Mouse (Mus musculus) liver, embryonic 14.5 days (tissue): ENCODE results near the gene Klf8.
A peak's percentile ranks its signal among the peaks of the same experiment; 100 is the strongest.

Source experiments
- CTCF ChIP-seq: IDR thresholded peaks from 2 replicates; pipeline ENCODE4 v1.5.1; 2016; ENCODE audit warnings: antibody characterized with exemption, low read depth, control low read depth
- EP300 ChIP-seq: IDR thresholded peaks from 2 replicates; pipeline ENCODE4 v1.6.1; 2016; ENCODE audit warnings: antibody characterized with exemption, low read depth

DNA sequence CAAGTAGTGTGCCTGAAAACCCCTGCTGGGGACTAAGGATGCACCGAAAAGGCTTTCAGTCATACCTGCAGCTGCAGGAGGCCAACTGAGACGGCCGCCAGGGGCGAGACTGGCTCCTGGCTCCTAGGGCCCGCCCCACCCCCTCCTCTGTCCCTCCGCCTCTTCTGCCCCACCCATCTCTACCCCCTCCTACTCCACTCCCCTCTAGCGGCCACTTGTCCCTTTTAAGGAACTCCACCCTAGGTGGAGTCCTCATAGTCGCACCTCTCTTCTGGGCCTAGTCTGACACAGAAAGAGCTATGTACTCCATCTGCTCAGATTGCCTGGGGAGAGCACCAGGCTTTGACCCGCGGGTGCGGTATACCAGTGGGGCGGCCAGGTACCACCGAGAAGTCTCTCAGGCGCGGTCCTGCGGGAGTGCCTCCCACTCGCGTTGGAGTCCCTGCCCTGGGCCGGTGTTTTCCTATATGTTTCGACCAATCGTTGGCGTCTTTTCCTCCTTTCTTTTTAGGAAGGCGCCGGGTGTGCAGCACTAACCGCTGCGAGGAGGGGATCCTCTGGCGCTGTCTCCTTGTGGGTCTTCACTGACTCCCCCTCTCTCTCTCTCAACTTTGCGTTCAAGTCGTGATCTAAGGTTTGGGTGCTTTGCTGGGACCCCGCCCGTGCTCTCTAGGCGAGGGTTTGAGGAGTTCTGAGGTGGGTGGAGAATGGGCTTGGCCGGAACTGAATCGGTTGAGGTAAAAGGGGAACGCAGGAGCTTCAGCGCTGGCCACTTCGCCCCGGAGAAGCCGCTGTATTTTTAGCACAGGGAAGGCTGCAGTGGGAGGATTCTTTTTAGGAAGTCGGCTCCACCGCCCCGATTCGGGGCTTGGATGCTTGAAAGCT lies 122.3 kb downstream of the Klf8 start:
- no peak for TF ChIP-seq EP300
- peak; percentile 33; the same call in 1 of the 2 replicates for TF ChIP-seq CTCF
